Mouse (Mus musculus): ENCODE data around the gene Ppm1h. TPM values are rescaled to one million over a fixed set of nuclear protein-coding genes. Genes with fewer than 3 reads are reported as not detected.
A peak's percentile ranks its signal among the peaks of the same experiment; 100 is the strongest.
"Not testable (repeated sequence)": the region's sequence is repeated elsewhere in the genome, so short reads cannot be mapped to it uniquely, and the experiment has no call there.

Ppm1h gene
- total RNA-seq, 2 experiments from 2014 or later = 68.7 to 70.3 TPM

DNA sequence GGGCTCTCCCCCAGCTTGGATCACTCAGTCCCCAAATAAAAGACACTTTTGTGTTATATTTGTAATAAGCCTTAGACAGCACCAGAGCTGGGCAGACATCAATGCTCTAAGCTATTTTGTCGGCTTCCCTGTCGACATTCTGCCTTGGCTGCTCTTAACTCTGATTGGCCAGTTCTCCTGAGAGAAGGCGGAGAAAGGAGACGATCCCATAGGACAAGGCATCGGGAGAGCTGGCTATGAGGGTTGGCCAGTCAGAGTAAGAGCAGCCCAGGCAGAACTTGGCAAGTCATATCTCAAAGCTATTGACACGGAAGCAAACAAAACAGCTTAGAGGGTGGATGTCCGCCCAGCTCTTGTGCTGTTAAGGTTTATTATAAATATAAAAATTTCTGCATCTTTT is 243.7 kb downstream of the Ppm1h start:
- DNase-seq (ENCODE audit: low spot score in 2 of 2) = no peak

- not testable (repeated sequence) for DNase-seq (ENCODE audit: low spot score in 2 of 2)
Observed at GRCm38 (mm10) chr10:122924571-122924970, 246.0 kb downstream of the Ppm1h start.

DNA sequence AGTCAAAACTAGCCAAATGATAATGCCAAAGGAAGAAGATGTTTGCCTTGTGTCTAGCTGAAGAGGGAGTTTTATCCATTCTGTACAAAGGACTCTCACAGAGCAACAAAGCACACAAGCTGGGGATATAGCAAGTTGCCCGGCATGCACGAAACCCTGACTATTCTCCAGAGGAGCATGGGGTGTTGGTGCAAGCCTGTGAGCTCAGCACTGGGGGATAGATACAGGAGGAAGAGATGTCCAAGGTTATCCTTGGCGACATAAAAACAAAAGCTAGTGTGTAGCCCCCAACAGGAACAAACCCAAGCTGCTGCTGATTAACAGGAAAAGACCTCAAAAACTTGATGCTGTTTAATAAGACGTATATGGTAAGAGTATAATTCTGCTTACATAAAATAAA is 247.7 kb downstream of the Ppm1h start:
- no peak for DNase-seq (ENCODE audit: low spot score in 2 of 2)

DNA sequence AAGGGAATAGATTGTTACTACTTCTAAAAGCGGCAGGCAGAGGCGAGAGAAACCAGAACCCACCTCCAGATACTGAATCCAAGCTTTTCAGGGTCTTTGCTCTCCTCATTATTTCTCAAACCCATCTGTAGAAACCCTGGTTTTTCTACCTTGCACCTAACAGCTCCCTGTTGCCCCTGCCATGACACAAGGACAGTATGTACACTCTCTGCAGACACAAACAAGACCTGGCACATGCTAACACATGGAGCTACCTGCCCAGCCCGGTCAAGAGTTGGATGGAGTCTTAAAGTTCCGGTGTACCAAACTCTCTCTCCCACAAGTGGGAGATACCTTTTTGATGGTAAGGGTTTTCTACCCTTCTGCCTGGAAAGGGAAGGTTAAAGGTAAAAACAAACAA is 252.0 kb downstream of the Ppm1h start:
- no peak for DNase-seq (ENCODE audit: low spot score in 2 of 2)

DNA sequence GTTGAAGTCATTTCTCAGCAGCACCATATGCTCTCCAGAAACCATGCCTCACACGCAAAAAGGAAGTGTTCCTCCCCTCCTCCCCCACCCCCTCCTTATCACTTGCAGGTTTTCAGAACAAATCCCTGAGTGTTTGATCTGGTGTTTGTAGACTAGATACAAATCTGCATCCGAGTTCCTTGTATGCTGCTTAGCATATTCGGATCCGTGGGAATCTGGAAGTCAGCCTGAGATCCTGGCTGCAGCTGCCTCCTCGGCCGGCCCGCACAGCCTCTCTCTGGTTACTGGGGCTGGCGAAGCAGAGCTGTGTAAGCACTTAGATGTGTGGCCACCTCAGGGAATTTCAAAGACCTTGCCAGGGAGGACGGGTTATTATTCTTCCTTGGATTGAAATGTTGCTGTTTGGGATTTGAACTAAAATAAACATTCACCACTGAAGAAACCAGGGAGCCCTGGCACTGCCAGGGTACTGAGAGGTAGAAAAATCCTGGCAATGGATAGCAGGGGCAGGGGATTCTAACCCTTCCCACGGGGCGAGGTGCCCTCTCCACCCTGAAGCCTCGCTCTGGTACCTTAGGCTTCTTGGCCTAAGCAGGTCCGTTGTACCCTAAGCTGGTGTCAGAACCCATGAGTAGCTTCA is 252.8 kb downstream of the Ppm1h start:
- peak; percentile 50 to 73 for DNase-seq (ENCODE audit: low spot score in 2 of 2)

DNA sequence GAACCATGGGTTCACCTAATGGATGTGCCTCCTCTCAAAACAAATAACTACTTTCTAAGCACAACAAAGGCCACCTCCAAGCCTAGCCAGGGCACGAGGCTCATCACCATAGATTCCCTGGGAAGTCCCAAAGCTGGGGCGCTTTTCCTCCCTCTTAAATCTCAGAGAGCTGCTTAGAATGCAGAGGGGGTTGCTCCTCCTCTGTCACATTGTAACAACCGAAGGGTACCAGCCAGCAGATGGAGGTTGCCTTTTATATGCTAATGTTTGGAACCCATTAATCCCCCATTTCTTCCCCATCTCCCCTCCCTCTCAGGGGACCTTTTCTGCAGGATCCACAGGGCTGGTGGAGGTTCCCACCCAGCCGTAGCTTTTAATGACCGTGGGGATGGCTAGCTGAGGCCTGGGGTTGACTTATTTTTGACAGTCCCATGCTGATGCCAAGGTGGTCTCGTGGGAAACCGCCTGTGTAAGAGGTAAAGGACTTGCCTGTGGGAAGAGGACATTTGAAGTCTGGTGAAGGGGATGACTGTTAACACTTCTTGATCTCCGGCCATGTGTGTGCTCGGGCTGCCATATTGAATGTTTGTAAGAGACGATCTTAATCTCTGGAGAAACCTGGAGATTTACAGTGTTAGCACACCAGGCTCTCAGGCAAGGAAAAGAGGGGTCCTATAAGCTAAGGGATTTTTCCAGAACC is 253.4 kb downstream of the Ppm1h start:
- DNase-seq (ENCODE audit: low spot score in 2 of 2) = no peak

DNA sequence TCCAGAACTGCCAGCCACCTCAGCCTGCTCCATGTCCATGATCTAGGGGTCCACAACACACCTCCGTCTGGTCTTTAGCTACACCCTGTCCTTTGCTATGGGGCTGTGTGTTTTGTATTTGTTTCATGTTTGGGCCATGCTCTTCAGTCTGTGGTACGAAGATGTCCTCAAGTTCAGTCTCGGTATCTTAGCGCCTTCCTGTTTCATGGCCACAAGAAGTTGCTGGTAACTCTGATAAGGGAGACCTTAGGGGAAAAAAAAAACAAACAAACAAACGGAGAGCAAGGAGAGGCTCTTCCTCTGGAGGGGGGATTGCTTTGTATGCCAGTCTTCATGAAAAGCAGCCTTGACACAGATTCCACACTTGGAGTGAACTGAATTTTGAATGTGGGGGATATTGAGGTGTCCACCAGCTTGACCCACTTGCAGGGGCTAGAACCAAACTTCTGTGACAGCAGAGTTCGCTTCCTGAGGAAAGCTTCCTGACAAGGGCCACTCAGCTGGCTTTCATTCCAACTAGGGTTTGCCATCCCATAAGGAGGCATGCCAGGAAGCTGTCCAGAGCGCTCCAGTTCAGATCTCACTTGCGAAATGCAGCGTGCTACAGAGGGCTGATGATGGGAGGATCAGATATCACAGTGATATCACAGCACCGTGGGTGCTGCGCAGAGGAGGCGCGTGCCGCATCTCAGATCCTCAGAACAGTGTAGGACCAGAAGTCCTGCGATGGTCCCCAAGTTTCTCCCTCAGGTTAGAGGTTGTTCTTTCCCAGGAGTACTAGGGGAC is 254.7 kb downstream of the Ppm1h start:
- DNase-seq (ENCODE audit: low spot score in 2 of 2) = no peak

- not testable (repeated sequence) for DNase-seq (ENCODE audit: low spot score in 2 of 2)
Observed at GRCm38 (mm10) chr10:122935406-122935805, 256.8 kb downstream of the Ppm1h start.

DNA sequence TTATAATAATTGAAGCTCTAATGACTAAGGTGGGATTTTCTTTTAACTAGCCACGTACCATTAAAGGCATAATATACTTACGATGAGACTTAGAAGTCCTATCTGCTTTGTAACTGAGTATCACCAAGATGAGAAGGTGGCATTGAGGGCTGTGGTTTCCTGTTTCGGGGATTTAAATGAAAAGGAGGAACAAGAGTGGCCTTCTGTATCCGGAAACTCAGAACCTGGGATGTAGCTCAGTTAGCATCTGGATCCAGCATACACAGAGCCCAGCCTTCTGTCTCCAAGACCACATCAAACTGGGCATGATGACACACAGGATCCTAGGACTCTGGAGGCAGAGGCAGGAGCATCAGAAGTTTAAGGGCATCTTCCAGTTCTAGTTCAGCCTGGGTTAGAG is 258.8 kb downstream of the Ppm1h start:
- DNase-seq (ENCODE audit: low spot score in 2 of 2) = not testable (repeated sequence)

- DNase-seq (ENCODE audit: low spot score in 2 of 2) = no peak
Observed at GRCm38 (mm10) chr10:122939546-122939945, 261.0 kb downstream of the Ppm1h start.

DNA sequence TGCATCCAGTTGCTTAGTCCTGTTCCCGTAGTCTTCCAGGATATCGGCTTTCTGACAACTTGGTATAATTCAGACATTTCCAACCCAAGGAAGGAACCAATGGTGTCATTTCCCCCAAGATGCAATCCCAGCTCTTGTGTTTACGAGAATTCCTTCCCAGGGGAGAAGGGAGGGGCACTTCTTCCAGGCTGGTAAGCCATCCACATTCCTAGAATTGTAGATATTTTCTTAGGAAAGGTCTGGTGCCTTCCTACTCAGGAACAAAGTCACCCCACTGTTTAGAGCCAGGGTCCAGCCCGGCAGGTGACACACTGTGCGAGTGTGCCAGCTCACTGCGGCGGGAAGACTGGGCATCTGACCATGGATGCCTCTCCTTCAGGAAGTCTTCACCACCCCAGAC is 264.2 kb downstream of the Ppm1h start:
- DNase-seq (ENCODE audit: low spot score in 2 of 2) = no peak

- DNase-seq (ENCODE audit: low spot score in 2 of 2) = no peak
Observed at GRCm38 (mm10) chr10:122943824-122944223, 265.3 kb downstream of the Ppm1h start.

DNA sequence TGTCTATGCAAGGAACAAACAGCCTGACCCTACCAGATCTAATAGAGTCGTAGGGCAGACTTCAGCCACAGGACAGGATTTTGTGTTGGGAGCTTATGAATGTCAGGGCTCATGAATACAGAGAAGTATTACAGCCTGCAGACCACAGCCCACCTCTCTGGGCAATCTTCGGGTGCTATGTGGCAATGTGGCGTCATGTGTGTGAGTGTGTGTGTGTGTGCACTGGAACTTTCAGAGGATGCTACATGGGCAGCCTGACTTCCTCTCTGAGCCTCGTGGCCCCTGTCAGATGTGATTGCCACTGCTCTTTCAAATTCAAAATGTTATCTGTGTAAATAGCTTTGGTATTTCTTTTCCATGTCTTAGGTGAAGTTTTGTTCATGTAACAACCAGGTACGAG is 266.3 kb downstream of the Ppm1h start:
- DNase-seq (ENCODE audit: low spot score in 2 of 2) = no peak

- no peak for DNase-seq (ENCODE audit: low spot score in 2 of 2)
Observed at GRCm38 (mm10) chr10:122950966-122951365, 272.4 kb downstream of the Ppm1h start.

DNA sequence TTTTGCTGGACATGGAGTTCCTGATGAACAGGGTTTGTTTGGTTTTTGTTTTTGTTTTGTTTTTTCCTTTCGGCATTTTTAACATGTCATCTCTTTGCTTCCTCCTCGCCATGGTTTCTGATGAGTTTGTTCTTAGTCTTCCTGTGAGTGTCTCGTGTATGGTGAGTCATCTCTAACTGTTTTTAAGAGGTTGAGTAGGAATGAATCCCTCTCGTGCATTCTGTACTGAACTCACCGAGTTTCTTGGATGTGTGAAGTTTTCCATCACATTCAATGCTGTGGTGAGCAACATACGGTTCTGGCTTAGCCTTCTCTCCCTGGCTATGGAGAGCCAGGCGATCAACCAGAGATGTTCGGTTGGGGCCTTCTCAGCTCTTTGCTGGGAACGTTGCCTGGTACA is 275.0 kb downstream of the Ppm1h start:
- DNase-seq (ENCODE audit: low spot score in 2 of 2) = no peak

- DNase-seq (ENCODE audit: low spot score in 2 of 2) = no peak
Observed at GRCm38 (mm10) chr10:122957918-122958317, 279.4 kb downstream of the Ppm1h start.

GRCm38 (mm10) chr10:122958699-122959098 is 280.1 kb downstream of the Ppm1h start:
- DNase-seq (ENCODE audit: low spot score in 2 of 2) = no peak

GRCm38 (mm10) chr10:122960216-122960615 is 281.7 kb downstream of the Ppm1h start:
- DNase-seq (ENCODE audit: low spot score in 2 of 2) = no peak

DNA sequence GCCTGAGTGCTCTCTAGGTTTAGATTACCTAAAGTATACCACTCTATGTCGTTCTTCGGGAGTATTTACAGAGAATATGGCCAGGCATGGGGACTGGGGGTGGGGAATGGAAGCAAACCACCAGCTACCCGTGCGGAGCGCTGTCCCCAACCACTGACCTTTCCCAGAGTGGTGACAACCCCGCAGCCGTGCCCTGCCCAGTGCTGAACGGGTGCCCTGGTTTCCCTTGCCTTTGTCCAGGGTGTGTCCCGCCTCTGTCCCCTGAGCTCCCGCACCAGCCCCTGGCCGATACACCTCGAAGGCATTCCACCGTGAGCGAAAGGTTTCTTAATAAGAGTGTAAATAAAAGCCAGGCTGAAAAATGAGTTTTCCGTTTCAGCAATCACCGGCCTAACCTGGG is 282.2 kb downstream of the Ppm1h start:
- DNase-seq (ENCODE audit: low spot score in 2 of 2) = no peak

GRCm38 (mm10) chr10:122961494-122961893 is 282.9 kb downstream of the Ppm1h start:
- peak in 1 of 2 experiments; percentile 15 for DNase-seq (ENCODE audit: low spot score in 2 of 2)

DNA sequence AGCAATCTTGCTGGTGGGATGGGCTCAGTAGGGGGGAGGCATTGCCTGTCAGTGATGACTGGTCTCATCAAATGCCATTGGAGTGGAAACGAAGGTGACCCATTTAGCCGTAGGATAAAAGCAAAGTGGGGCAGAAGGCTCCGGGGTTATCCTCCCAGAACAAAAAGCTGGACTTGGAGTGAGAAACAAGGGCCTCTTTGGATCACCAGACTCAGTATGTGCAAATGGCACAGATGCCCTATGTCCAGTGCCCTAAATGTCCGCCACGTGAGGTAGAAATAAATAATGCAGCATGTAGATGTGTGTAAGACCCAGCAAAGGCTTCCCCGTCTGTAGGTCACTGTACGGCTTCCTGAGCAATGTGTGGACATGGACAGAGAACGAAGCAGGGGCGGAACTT is 284.1 kb downstream of the Ppm1h start:
- DNase-seq (ENCODE audit: low spot score in 2 of 2) = no peak
